Mouse (Mus musculus) erythroblast, embryonic 14.5 days (primary cell): Measurements from ENCODE around the gene Pappa. TPM values are rescaled to one million over a fixed set of nuclear protein-coding genes. Genes with fewer than 3 reads are reported as not detected.

ENCODE experiments used
- H3K27me3 ChIP-seq: 2 replicates; pipeline ENCODE4 v1.6.1; 2012; ENCODE audit warnings: inconsistent platforms; ENCODE audit not compliant: control insufficient read depth
- H3K36me3 ChIP-seq: 2 replicates; pipeline ENCODE4 v1.6.1; 2012; ENCODE audit warnings: mild to moderate bottlenecking, inconsistent platforms; ENCODE audit not compliant: control insufficient read depth
- H3K4me1 ChIP-seq: 2 replicates; pipeline ENCODE4 v1.6.1; 2012; ENCODE audit warnings: inconsistent platforms; ENCODE audit not compliant: control insufficient read depth
- H3K4me3 ChIP-seq: replicated peaks from 2 replicates; pipeline ENCODE3; 2012; ENCODE audit warnings: moderate library complexity, mild to moderate bottlenecking, inconsistent platforms
- H3K9me3 ChIP-seq: 2 replicates; pipeline ENCODE4 v1.6.1; 2012; ENCODE audit warnings: low read length, inconsistent platforms, mixed read lengths; ENCODE audit not compliant: control insufficient read depth
- GATA1 ChIP-seq: IDR thresholded peaks from 2 replicates; pipeline ENCODE4 v1.6.1; 2012; ENCODE audit warnings: low read length, inconsistent platforms, mixed read lengths
- TAL1 ChIP-seq: IDR thresholded peaks from 3 replicates; pipeline ENCODE4 v1.6.1; 2012; ENCODE audit warnings: low read length, inconsistent platforms, mixed read lengths
- polyA plus RNA-seq: library from polyadenylated mRNA; stranded (reverse); fragments of >175 nt; gene quantifications from 2 replicates; pipeline ENCODE4 v1.2.3, GENCODE M21; 2012

The Pappa gene
- not detected in 2 replicates for polyA plus RNA-seq

DNA sequence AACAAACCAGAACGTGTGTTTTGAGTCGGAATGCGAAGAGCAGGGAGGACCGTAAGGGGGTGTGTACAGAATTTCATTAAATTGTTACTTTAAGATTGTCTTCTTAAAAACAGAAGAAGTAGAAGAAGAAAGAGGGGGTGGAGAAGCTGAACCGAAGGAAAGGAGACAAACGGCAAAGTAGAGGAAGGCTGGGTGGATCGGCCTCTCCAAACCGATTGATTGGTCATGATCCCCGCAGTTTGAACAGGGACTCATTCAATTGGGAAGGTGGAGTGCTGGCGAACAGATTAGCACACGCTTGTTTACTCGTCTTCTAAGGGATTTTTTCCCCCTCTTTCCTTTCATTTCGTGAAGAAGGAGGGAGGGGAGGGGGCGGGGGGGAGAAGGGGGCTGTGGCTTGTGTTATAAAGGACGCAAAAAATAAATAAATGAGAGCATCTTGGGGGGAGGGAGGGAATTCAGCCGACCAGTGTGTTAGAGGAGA is at the start of gene Pappa:
Pappa (plus strand) TSS at position 434 of the 484 bp plus-strand sequence.
- TF ChIP-seq TAL1 (no peak), GATA1 (no peak)
- no peaks in the 10 kb centered on the region for H3K36me3 ChIP-seq
- no peak within 1 kb of the TSS for H3K4me3 ChIP-seq
- H3K27me3 ChIP-seq: peaks cover 38% of the 10 kb centered on the region
- H3K4me1 ChIP-seq: no peaks in the 10 kb centered on the region
- no peaks in the 10 kb centered on the region for H3K9me3 ChIP-seq

GRCm38 (mm10) chr4:65077906-65078615 is 45.9 kb upstream of the Pappa start:
- TF ChIP-seq TAL1: no peak
- TF ChIP-seq GATA1: no peak

DNA sequence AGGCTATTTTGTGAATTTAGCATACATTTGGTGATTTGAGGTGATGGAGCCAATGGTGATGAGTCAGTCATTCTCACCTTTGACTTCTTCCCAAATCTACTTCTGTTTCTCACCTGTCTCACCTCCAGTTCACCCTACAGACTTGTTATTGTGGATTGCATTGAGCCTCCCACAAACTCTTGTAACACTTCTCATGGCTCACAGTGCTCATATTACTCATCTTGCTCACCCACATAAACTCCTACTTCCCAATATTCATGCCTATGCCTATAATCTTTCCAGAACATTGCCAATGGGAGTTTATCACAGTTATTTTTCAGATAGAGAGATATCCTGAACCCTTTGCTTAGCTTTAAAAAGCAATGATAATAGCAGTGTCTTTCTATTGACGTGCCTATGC is 37.1 kb upstream of the Pappa start:
- Histone ChIP-seq H3K9me3 (no peaks in the 10 kb centered on the region), H3K4me3 (no peak overlapping the region), H3K27me3 (no peaks in the 10 kb centered on the region), H3K4me1 (no peaks in the 10 kb centered on the region), H3K36me3 (no peaks in the 10 kb centered on the region)
- TF ChIP-seq GATA1: no peak
- TF ChIP-seq TAL1: no peak

More at GRCm38 (mm10) chr4:65077906-65078615, 45.9 kb upstream of the Pappa start:
- Histone ChIP-seq H3K4me3 (no peak overlapping the region), H3K36me3 (no peaks in the 10 kb centered on the region), H3K9me3 (no peaks in the 10 kb centered on the region), H3K27me3 (no peaks in the 10 kb centered on the region), H3K4me1 (no peaks in the 10 kb centered on the region)

DNA sequence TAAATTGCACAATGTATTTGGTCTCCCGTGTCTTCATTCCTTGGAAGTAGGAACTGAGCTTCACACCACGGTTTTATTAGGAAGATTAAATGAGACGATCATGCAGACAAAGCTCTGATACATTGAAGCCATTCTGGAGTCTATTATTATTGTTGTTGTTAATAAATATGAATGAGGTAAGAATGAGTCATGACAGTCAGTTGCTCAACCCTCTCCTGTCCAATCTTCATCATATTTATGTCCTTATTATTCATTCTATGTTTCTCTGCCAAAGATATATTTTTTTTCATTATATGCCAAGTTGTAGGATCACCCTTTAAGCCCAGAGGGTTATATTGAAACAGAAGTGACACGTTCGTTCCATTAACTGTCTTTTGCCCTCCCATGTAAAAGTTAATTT is 36.4 kb upstream of the Pappa start:
- H3K4me1 ChIP-seq: no peaks in the 10 kb centered on the region

DNA sequence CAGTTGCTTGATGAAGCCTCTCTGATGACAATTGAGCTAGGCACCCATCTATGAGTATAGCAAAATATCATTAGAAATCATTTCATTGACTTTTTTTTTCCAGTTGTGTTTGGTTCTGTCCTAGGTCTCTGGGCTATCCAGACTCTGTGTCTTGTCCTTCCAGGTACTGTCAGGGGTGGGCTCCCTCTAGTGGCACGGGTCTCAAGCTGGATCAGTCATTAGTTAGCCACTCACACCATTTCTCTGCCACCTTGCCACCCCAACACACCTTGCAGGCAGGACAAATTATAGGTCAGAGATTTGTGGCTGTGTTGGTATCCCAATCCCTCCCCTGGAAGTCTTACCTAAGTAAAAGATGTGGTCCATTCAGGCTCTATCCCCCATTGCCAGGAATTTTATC is 31.8 kb upstream of the Pappa start:
- TF ChIP-seq GATA1 (no peak), TAL1 (no peak)
- Histone ChIP-seq H3K4me3 (no peak overlapping the region), H3K9me3 (no peaks in the 10 kb centered on the region), H3K36me3 (no peaks in the 10 kb centered on the region), H3K4me1 (no peaks in the 10 kb centered on the region), H3K27me3 (no peaks in the 10 kb centered on the region)

More for the DNA sequence above, 36.4 kb upstream of the Pappa start:
- H3K9me3 ChIP-seq: no peaks in the 10 kb centered on the region
- TF ChIP-seq GATA1: no peak
- no peak for TF ChIP-seq TAL1
- H3K4me3 ChIP-seq: no peak overlapping the region
- H3K27me3 ChIP-seq: no peaks in the 10 kb centered on the region
- no peaks in the 10 kb centered on the region for H3K36me3 ChIP-seq

DNA sequence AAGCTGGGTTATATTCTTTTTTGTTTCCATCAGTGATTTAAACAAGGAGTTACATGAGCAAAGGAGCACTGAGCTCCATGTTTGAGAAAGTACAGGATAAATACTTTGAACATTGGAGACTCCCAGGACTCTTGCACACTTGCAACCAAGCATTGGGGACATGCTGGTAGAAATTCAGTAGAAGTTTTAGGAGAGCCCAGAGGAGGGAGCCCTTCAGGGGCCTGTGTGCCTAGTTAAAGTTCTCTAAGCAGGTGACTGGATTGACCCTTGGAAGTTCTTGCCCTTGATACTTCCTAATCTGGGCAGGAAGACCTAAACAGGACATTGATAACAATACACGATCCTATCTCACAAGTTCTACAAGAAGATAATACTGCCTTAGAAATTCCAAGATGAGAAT is 3.6 kb upstream of the Pappa start:
- TF ChIP-seq GATA1: no peak
- TF ChIP-seq TAL1: no peak
- Histone ChIP-seq H3K27me3 (peaks cover 22% of the 10 kb centered on the region), H3K4me1 (no peaks in the 10 kb centered on the region), H3K9me3 (no peaks in the 10 kb centered on the region), H3K36me3 (no peaks in the 10 kb centered on the region), H3K4me3 (no peak overlapping the region)

DNA sequence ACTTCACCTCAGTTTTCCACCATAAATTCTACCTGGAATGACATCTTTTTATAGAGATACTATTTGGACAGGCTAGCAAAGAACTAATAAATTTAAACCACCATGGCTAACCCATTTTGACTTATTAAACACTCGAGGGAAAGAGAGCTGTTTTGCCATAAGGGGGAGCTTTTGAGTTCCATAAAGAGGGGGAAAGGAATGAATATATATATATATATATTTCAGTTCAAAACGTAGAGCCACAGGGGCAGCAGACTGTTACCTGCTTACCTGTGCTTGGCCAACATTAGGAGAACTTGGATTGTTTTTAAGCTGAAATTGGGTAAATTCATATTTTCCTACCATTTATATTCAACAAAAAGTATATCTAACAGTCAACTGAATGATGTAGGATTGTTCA is 1.1 kb upstream of the Pappa start:
- TF ChIP-seq GATA1 (no peak), TAL1 (no peak)
- H3K4me3 ChIP-seq: no peak overlapping the region
- no peaks in the 10 kb centered on the region for H3K9me3 ChIP-seq
- no peaks in the 10 kb centered on the region for H3K36me3 ChIP-seq
- no peaks in the 10 kb centered on the region for H3K4me1 ChIP-seq
- peaks cover 38% of the 10 kb centered on the region for H3K27me3 ChIP-seq

GRCm38 (mm10) chr4:65124369-65125151 is 586 bp downstream of the Pappa start:
- TF ChIP-seq GATA1: no peak
- no peak for TF ChIP-seq TAL1
- H3K36me3 ChIP-seq: no peaks in the 10 kb centered on the region
- H3K4me1 ChIP-seq: no peaks in the 10 kb centered on the region
- H3K27me3 ChIP-seq: peaks cover 38% of the 10 kb centered on the region
- no peak overlapping the region for H3K4me3 ChIP-seq
- no peaks in the 10 kb centered on the region for H3K9me3 ChIP-seq
